Mouse (Mus musculus) CH12.LX (cell line): Measurements from ENCODE around the gene Lrrc39. TPM values are rescaled to one million over a fixed set of nuclear protein-coding genes. Genes with fewer than 3 reads are reported as not detected.

Source experiments
- DNase-seq: peaks from one replicate; pipeline ENCODE4 v3.0.0-alpha.2; 2013; ENCODE audit errors: extremely low read depth
- H3K27ac ChIP-seq: 2 replicates; pipeline ENCODE4 v1.5.1; 2012; ENCODE audit warnings: low read depth, mild to moderate bottlenecking, control low read depth, moderate library complexity; ENCODE audit not compliant: insufficient read depth
- H3K27me3 ChIP-seq: replicated peaks from 2 replicates; pipeline ENCODE3; 2012; ENCODE audit warnings: inconsistent platforms
- H3K36me3 ChIP-seq, 2 experiments: replicated peaks in 1 of 2; 2 replicates each; pipeline versions ENCODE3 to v1.6.1; 2012; ENCODE audit warnings: inconsistent platforms in 1 of 2, low read length in 1 of 2, mild to moderate bottlenecking in 1 of 2, mixed read lengths in 1 of 2, moderate library complexity in 1 of 2; ENCODE audit not compliant: control insufficient read depth in 1 of 2, insufficient read depth in 1 of 2
- H3K4me1 ChIP-seq, 2 experiments: 2 replicates each; pipeline ENCODE4 v1.6.1; 2012; ENCODE audit warnings: inconsistent platforms in 1 of 2, moderate library complexity in 1 of 2; ENCODE audit not compliant: insufficient read depth in 2 of 2, control insufficient read depth in 1 of 2
- H3K4me2 ChIP-seq: 2 replicates; pipeline ENCODE4 v1.6.1; 2012; ENCODE audit warnings: low read depth, mild to moderate bottlenecking, control low read depth; ENCODE audit not compliant: poor library complexity, insufficient read depth, severe bottlenecking
- H3K4me3 ChIP-seq, 3 experiments: fragments of 150-350 bp in 1 of 3; sonication (generic) in 1 of 3; replicated peaks in 1 of 3; 2 replicates each; pipeline versions ENCODE3 to v1.5.1; 2011 to 2012; ENCODE audit warnings: low read depth in 2 of 3, low read length in 2 of 3, mild to moderate bottlenecking in 2 of 3, moderate library complexity in 2 of 3, control low read depth in 1 of 3, improper control_type of control experiment in 1 of 3, inconsistent platforms in 1 of 3, mixed read lengths in 1 of 3; ENCODE audit not compliant: poor library complexity in 1 of 3
- H3K79me2 ChIP-seq: replicated peaks from 2 replicates; pipeline ENCODE4 v1.6.1; 2012; ENCODE audit warnings: mild to moderate bottlenecking, moderate library complexity; ENCODE audit not compliant: control insufficient read depth, poor library complexity, insufficient read depth, severe bottlenecking; ENCODE audit errors: extremely low read depth
- H3K9ac ChIP-seq: 2 replicates; pipeline ENCODE4 v1.6.1; 2012; ENCODE audit warnings: low read depth, mild to moderate bottlenecking, control low read depth, moderate library complexity; ENCODE audit not compliant: insufficient read depth
- H3K9me3 ChIP-seq: replicated peaks from 2 replicates; pipeline ENCODE3; 2012; ENCODE audit warnings: low read length, inconsistent platforms, mixed read lengths
- CHD1 ChIP-seq: IDR thresholded peaks from 2 replicates; pipeline ENCODE4 v1.6.1; 2012; ENCODE audit warnings: low read depth, low read length, improper control_type of control experiment, inconsistent platforms
- CHD2 ChIP-seq: IDR thresholded peaks from 2 replicates; pipeline ENCODE4 v1.6.1; 2011; ENCODE audit warnings: low read length, improper control_type of control experiment
- CTCF ChIP-seq, 2 experiments: IDR thresholded peaks in 1 of 2; conservative IDR thresholded peaks in 1 of 2; 2 replicates each; pipeline ENCODE4 v1.5.1; 2011 to 2012; ENCODE audit warnings: low read depth in 2 of 2, low read length in 2 of 2, improper control_type of control experiment in 1 of 2, inconsistent platforms in 1 of 2, mild to moderate bottlenecking in 1 of 2, moderate library complexity in 1 of 2
- EP300 ChIP-seq: IDR thresholded peaks from 2 replicates; pipeline ENCODE4 v1.6.1; 2011; ENCODE audit warnings: low read length, improper control_type of control experiment
- GABPA ChIP-seq: IDR thresholded peaks from 2 replicates; pipeline ENCODE4 v1.6.1; 2012; ENCODE audit warnings: low read depth, low read length, improper control_type of control experiment, inconsistent platforms; ENCODE audit not compliant: insufficient replicate concordance
- JUND ChIP-seq: conservative IDR thresholded peaks from 2 replicates; pipeline ENCODE4 v1.6.1; 2011; ENCODE audit warnings: low read depth, low read length, improper control_type of control experiment
- MAX ChIP-seq: IDR thresholded peaks from 2 replicates; pipeline ENCODE4 v1.6.1; 2011; ENCODE audit warnings: low read length, improper control_type of control experiment
- MEF2A ChIP-seq: IDR thresholded peaks from 2 replicates; pipeline ENCODE4 v1.6.1; 2014; ENCODE audit warnings: low read depth, mild to moderate bottlenecking, inconsistent platforms, low read length, improper control_type of control experiment, borderline replicate concordance
- MXI1 ChIP-seq: IDR thresholded peaks from 2 replicates; pipeline ENCODE4 v1.6.1; 2011; ENCODE audit warnings: mild to moderate bottlenecking, low read depth, low read length, improper control_type of control experiment
- MYC ChIP-seq: IDR thresholded peaks from 2 replicates; pipeline ENCODE4 v1.6.1; 2011; ENCODE audit warnings: low read depth, mild to moderate bottlenecking, improper control_type of control experiment, low read length
- NELFE ChIP-seq: IDR thresholded peaks from 2 replicates; pipeline ENCODE4 v1.6.1; 2011; ENCODE audit warnings: low read depth, low read length, improper control_type of control experiment
- NRF1 ChIP-seq: IDR thresholded peaks from 2 replicates; pipeline ENCODE4 v1.6.1; 2014; ENCODE audit warnings: low read depth, mild to moderate bottlenecking, inconsistent platforms, low read length, improper control_type of control experiment, moderate library complexity
- POLR2A ChIP-seq: IDR thresholded peaks from 2 replicates; pipeline ENCODE4 v1.6.1; 2011; ENCODE audit warnings: low read depth, mild to moderate bottlenecking, improper control_type of control experiment, low read length
- RAD21 ChIP-seq: IDR thresholded peaks from 2 replicates; pipeline ENCODE4 v1.6.1; 2011; ENCODE audit warnings: low read depth, mild to moderate bottlenecking, low read length, improper control_type of control experiment, moderate library complexity
- RCOR1 ChIP-seq: conservative IDR thresholded peaks from 2 replicates; pipeline ENCODE4 v1.6.1; 2012; ENCODE audit warnings: low read depth, mild to moderate bottlenecking, inconsistent platforms, low read length, improper control_type of control experiment
- SIN3A ChIP-seq: IDR thresholded peaks from 2 replicates; pipeline ENCODE4 v1.6.1; 2012; ENCODE audit warnings: low read length, improper control_type of control experiment, inconsistent platforms
- UBTF ChIP-seq: IDR thresholded peaks from 2 replicates; pipeline ENCODE4 v1.6.1; 2012; ENCODE audit warnings: low read depth, mild to moderate bottlenecking, inconsistent platforms, low read length, improper control_type of control experiment, moderate library complexity
- ZC3H11A ChIP-seq: IDR thresholded peaks from 2 replicates; pipeline ENCODE4 v1.6.1; 2012; ENCODE audit warnings: low read depth, mild to moderate bottlenecking, inconsistent platforms, low read length, improper control_type of control experiment
- ZKSCAN1 ChIP-seq: IDR thresholded peaks from 2 replicates; pipeline ENCODE4 v1.6.1; 2012; ENCODE audit warnings: low read depth, inconsistent platforms, low read length, improper control_type of control experiment, borderline replicate concordance
- ZNF384 ChIP-seq: IDR thresholded peaks from 2 replicates; pipeline ENCODE4 v1.6.1; 2012; ENCODE audit warnings: low read depth, low read length, improper control_type of control experiment, inconsistent platforms
- dilution Hi-C: fragments of 300-500 bp; cut with MboI; formaldehyde crosslinking; loops from 2 replicates; pipeline ENCODE4 v1.14.3; 2020; ENCODE audit warnings: low sequenced_read_pairs; ENCODE audit not compliant: extremely low pct_unique_long_range_greater_than_20kb, extremely low pct_ligation_motif_present
- in situ Hi-C: fragments of 300-500 bp; cut with MboI; formaldehyde crosslinking; loops from 3 replicates; pipeline ENCODE4 v1.14.3; 2019; ENCODE audit warnings: low sequenced_read_pairs, low pct_ligation_motif_present, low pct_unique_long_range_greater_than_20kb, mixed read lengths
- polyA plus RNA-seq: library from polyadenylated mRNA; unstranded; fragments of >175 nt; gene quantifications from 2 replicates; pipeline ENCODE4 v1.2.1, GENCODE M21; 2012; ENCODE audit warnings: low read depth; ENCODE audit not compliant: insufficient read length
- total RNA-seq, 2 experiments: library from RNA; depleted of rRNA; stranded (reverse); fragments of 300-350 nt in 1 of 2; fragments of >200 nt in 1 of 2; gene quantifications; 2 replicates each; pipeline ENCODE4 v1.2.3; 2012 to 2014

The Lrrc39 gene
- total and polyA plus RNA-seq, 3 experiments: 0.42 to 0.69 TPM; not detected in 1

DNA sequence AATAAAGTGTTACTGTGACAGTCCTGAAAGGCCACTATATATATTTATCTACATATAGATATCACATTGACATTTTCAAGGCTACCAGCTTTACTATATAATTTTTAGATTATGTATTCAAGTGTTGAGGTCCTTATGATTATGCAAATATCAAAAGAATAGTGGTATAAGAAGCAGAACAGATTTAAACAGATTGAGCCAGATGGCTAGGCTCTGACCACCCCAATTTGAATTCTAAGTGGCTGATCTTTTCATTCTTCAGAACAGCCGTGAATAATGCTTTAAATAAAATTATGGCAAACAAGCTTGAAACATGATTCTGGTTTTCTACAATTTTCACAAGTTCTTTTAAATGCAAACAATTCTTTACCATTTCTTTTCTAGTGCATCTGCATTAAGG, 68.7 kb downstream of the Lrrc39 start:
- dilution Hi-C loops (no loop called here), in situ Hi-C loops (no loop called here)
- no peak overlapping the region for H3K27ac ChIP-seq
- no peak overlapping the region for H3K9ac ChIP-seq
- H3K4me2 ChIP-seq: no peak overlapping the region
- no peaks in the 10 kb centered on the region for H3K9me3 ChIP-seq
- H3K4me1 ChIP-seq: peaks cover 0 to 4% of the 10 kb centered on the region in 2 experiments; a peak in 1 of 4 replicates
- H3K79me2 ChIP-seq: no peaks in the 10 kb centered on the region; the same call in 1 of the 2 replicates
- H3K27me3 ChIP-seq: no peaks in the 10 kb centered on the region
- H3K4me3 ChIP-seq: no peak overlapping the region
- TF ChIP-seq MEF2A: no peak
- TF ChIP-seq POLR2A: no peak
- TF ChIP-seq MXI1: no peak
- no peak for TF ChIP-seq CTCF (conservative IDR thresholded peaks at IDR 0.05 in 1 of 2, IDR thresholded peaks at IDR 0.05 in 1 of 2; ENCODE audit: low read depth in 2 of 2, low read length in 2 of 2)
- TF ChIP-seq MYC: no peak
- no peak for TF ChIP-seq SIN3A
- no peak for TF ChIP-seq JUND
- TF ChIP-seq EP300: no peak
- no peak for TF ChIP-seq RCOR1
- TF ChIP-seq MAX: no peak
- TF ChIP-seq ZC3H11A: no peak
- no peak for TF ChIP-seq RAD21
- TF ChIP-seq ZNF384: no peak
- TF ChIP-seq NELFE: no peak
- no peak for TF ChIP-seq CHD2
- no peak for TF ChIP-seq CHD1
- TF ChIP-seq UBTF: no peak
- no peak for TF ChIP-seq NRF1
- TF ChIP-seq ZKSCAN1: no peak
- TF ChIP-seq GABPA: no peak
- H3K36me3 ChIP-seq: peaks cover 41 to 85% of the 10 kb centered on the region in 2 experiments
- no peak for DNase-seq

Other genes with a start within 250 kb of the Lrrc39 start
- gene Cdc14a, start 138.9 kb upstream of the Lrrc39 start, total RNA-seq (2012; rRNA removed): 8.9 and 9.4 TPM in 2 replicates
- 9.8 and 12.0 TPM in 2 replicates for gene Cdc14a, start 138.9 kb upstream of the Lrrc39 start, total RNA-seq (2014; rRNA removed)
- gene Cdc14a, start 138.9 kb upstream of the Lrrc39 start, polyA plus RNA-seq: 11.5 and 12.1 TPM in 2 replicates
- 57.8 and 67.3 TPM in 2 replicates for gene Rtca, start 54.8 kb upstream of the Lrrc39 start, total RNA-seq (2012; rRNA removed)
- 72.7 and 80.1 TPM in 2 replicates for gene Rtca, start 54.8 kb upstream of the Lrrc39 start, total RNA-seq (2014; rRNA removed)
- gene Rtca, start 54.8 kb upstream of the Lrrc39 start, polyA plus RNA-seq: 75.5 and 91.6 TPM in 2 replicates
- 11.2 and 13.3 TPM in 2 replicates for gene Dbt, start 49.9 kb upstream of the Lrrc39 start, total RNA-seq (2012; rRNA removed)
- gene Dbt, start 49.9 kb upstream of the Lrrc39 start, total RNA-seq (2014; rRNA removed): 20.4 and 24.9 TPM in 2 replicates
- 21.3 and 25.3 TPM in 2 replicates for gene Dbt, start 49.9 kb upstream of the Lrrc39 start, polyA plus RNA-seq
- gene Sass6, start 32.0 kb downstream of the Lrrc39 start, total RNA-seq (2012; rRNA removed): 10.0 and 12.5 TPM in 2 replicates
- 12.4 and 14.2 TPM in 2 replicates for gene Sass6, start 32.0 kb downstream of the Lrrc39 start, total RNA-seq (2014; rRNA removed)
- 23.1 and 24.6 TPM in 2 replicates for gene Sass6, start 32.0 kb downstream of the Lrrc39 start, polyA plus RNA-seq
- gene Trmt13, start 51.6 kb downstream of the Lrrc39 start, total RNA-seq (2012; rRNA removed): 11.1 and 13.9 TPM in 2 replicates
- 9.9 and 15.5 TPM in 2 replicates for gene Trmt13, start 51.6 kb downstream of the Lrrc39 start, total RNA-seq (2014; rRNA removed)
- gene Trmt13, start 51.6 kb downstream of the Lrrc39 start, polyA plus RNA-seq: 18.3 and 20.9 TPM in 2 replicates
- 27.0 and 34.0 TPM in 2 replicates for gene Mfsd14a, start 99.7 kb downstream of the Lrrc39 start, total RNA-seq (2012; rRNA removed)
- 64.5 and 70.4 TPM in 2 replicates for gene Mfsd14a, start 99.7 kb downstream of the Lrrc39 start, total RNA-seq (2014; rRNA removed)
- 43.8 and 45.9 TPM in 2 replicates for gene Mfsd14a, start 99.7 kb downstream of the Lrrc39 start, polyA plus RNA-seq
- gene Gm43191, start 118.3 kb downstream of the Lrrc39 start, total RNA-seq (2012; rRNA removed): not detected in 2 replicates
- not detected in 2 replicates for gene Gm43191, start 118.3 kb downstream of the Lrrc39 start, total RNA-seq (2014; rRNA removed)
- 0.51 TPM in 1 of 2 replicates, not detected in the other for gene Gm43191, start 118.3 kb downstream of the Lrrc39 start, polyA plus RNA-seq
- gene Slc35a3, start 149.9 kb downstream of the Lrrc39 start, total RNA-seq (2012; rRNA removed): 16.3 and 17.8 TPM in 2 replicates
- gene Slc35a3, start 149.9 kb downstream of the Lrrc39 start, total RNA-seq (2014; rRNA removed): 45.7 and 52.5 TPM in 2 replicates
- 21.7 and 24.6 TPM in 2 replicates for gene Slc35a3, start 149.9 kb downstream of the Lrrc39 start, polyA plus RNA-seq
- gene Agl, start 245.2 kb downstream of the Lrrc39 start, total RNA-seq (2012; rRNA removed): 3.2 and 4.7 TPM in 2 replicates
- gene Agl, start 245.2 kb downstream of the Lrrc39 start, total RNA-seq (2014; rRNA removed): 5.2 and 5.7 TPM in 2 replicates
- gene Agl, start 245.2 kb downstream of the Lrrc39 start, polyA plus RNA-seq: 5.7 and 5.8 TPM in 2 replicates